Mouse (Mus musculus) monocyte, adult 5-6 weeks (primary cell): ENCODE results near the gene Ahcyl1. TPM values are rescaled to one million over a fixed set of nuclear protein-coding genes. Genes with fewer than 3 reads are reported as not detected.
A peak's percentile ranks its signal among the peaks of the same experiment; 100 is the strongest.
"Not testable (repeated sequence)": the region's sequence is repeated elsewhere in the genome, so short reads cannot be mapped to it uniquely, and the experiment has no call there.

ENCODE experiments used
- ATAC-seq: fragments of 153-309, 156-312 bp; replicated peaks from 2 replicates; pipeline ENCODE4 v1.8.0; 2017; ENCODE audit warnings: mild to moderate bottlenecking; ENCODE audit not compliant: low TSS enrichment, insufficient number of reproducible peaks, severe bottlenecking, poor library complexity, low FRiP score
- total RNA-seq: library from RNA; stranded (forward); fragments of 200-1000, 200-491, 200-594 nt; gene quantifications from 3 replicates; pipeline ENCODE4 v1.2.3, GENCODE M21; 2017

Gene Ahcyl1
- total RNA-seq, 1 experiment from 2014 or later = 53.6 TPM

- ATAC-seq = no peak
These were observed 28.9 kb downstream of the Ahcyl1 start for GRCm38 (mm10) chr3:107667426-107667825.

- ATAC-seq = no peak
These were observed 31.7 kb downstream of the Ahcyl1 start for GRCm38 (mm10) chr3:107664641-107665040.

- ATAC-seq = no peak
These were observed 37.4 kb downstream of the Ahcyl1 start for GRCm38 (mm10) chr3:107659000-107659399.

GRCm38 (mm10) chr3:107656888-107657287 is 39.5 kb downstream of the Ahcyl1 start:
- no peak for ATAC-seq

- ATAC-seq = no peak
These were observed 40.2 kb downstream of the Ahcyl1 start for GRCm38 (mm10) chr3:107656151-107656550.

- ATAC-seq = no peak
These were observed 40.9 kb downstream of the Ahcyl1 start for GRCm38 (mm10) chr3:107655491-107655890.

- no peak for ATAC-seq
These were observed 41.5 kb downstream of the Ahcyl1 start for GRCm38 (mm10) chr3:107654861-107655260.

- no peak for ATAC-seq
These were observed 43.4 kb downstream of the Ahcyl1 start for GRCm38 (mm10) chr3:107652968-107653367.

GRCm38 (mm10) chr3:107650276-107650675 is 46.1 kb downstream of the Ahcyl1 start:
- ATAC-seq = not testable (repeated sequence)

GRCm38 (mm10) chr3:107646947-107647346 is 49.4 kb downstream of the Ahcyl1 start:
- no peak for ATAC-seq

GRCm38 (mm10) chr3:107637606-107638172 is 58.7 kb downstream of the Ahcyl1 start:
- ATAC-seq = no peak

- no peak for ATAC-seq
These were observed 60.1 kb downstream of the Ahcyl1 start for GRCm38 (mm10) chr3:107636236-107636635.

- ATAC-seq = no peak
These were observed 60.5 kb downstream of the Ahcyl1 start for GRCm38 (mm10) chr3:107635836-107636235.

- no peak for ATAC-seq
These were observed 62.5 kb downstream of the Ahcyl1 start for GRCm38 (mm10) chr3:107633906-107634305.

- ATAC-seq = no peak
These were observed 63.6 kb downstream of the Ahcyl1 start for GRCm38 (mm10) chr3:107632786-107633185.

GRCm38 (mm10) chr3:107631523-107631958 is 64.8 kb downstream of the Ahcyl1 start, which contains the start of gene Strip1:
TSS of gene Strip1 (minus strand) at chr3:107631694.
- peak; percentile 95 for ATAC-seq

- 0 out of 2 replicates have a peak, but pooled peaks have one; percentile 12 for ATAC-seq
These were observed 65.5 kb downstream of the Ahcyl1 start, which contains the start of gene Gm10961 for GRCm38 (mm10) chr3:107630682-107631522. TSS of gene Gm10961 (plus strand) at chr3:107631322.

- no peak for ATAC-seq
These were observed 66.9 kb downstream of the Ahcyl1 start for GRCm38 (mm10) chr3:107629411-107629810.

GRCm38 (mm10) chr3:107628551-107628950 is 67.8 kb downstream of the Ahcyl1 start:
- no peak for ATAC-seq

- ATAC-seq = no peak
These were observed 68.7 kb downstream of the Ahcyl1 start for GRCm38 (mm10) chr3:107627641-107628040.
